Mouse (Mus musculus) liver, embryonic 11.5 days (tissue): ENCODE data around the gene Scg5. TPM values are rescaled to one million over a fixed set of nuclear protein-coding genes. Genes with fewer than 3 reads are reported as not detected.

Experiments used
- ATAC-seq: fragments of 200-750 bp; cut with Nextera tagmentation; replicated peaks from 2 replicates; pipeline ENCODE4 v1.8.0; 2017; ENCODE audit warnings: moderate number of reproducible peaks, mild to moderate bottlenecking, moderate TSS enrichment, moderate library complexity; ENCODE audit not compliant: low FRiP score
- DNase-seq: peaks from one replicate; pipeline ENCODE4 v3.0.0-alpha.2; 2017; ENCODE audit warnings: low spot score
- H3K27ac ChIP-seq: fragments of 300-500 bp; sonication (generic); 2 replicates; pipeline ENCODE4 v1.5.1; 2014; ENCODE audit warnings: mild to moderate bottlenecking, low read depth, low read length, control low read depth
- H3K27me3 ChIP-seq: fragments of 300-500 bp; sonication (generic); replicated peaks from 2 replicates; pipeline ENCODE4 v1.6.1; 2014; ENCODE audit warnings: low read length, mixed read lengths; ENCODE audit not compliant: control insufficient read depth, insufficient read depth
- H3K36me3 ChIP-seq: fragments of 300-500 bp; sonication (generic); 2 replicates; pipeline ENCODE4 v1.6.1; 2014; ENCODE audit warnings: mild to moderate bottlenecking, low read length, moderate library complexity, mixed read lengths; ENCODE audit not compliant: control insufficient read depth, insufficient read depth
- H3K4me1 ChIP-seq: fragments of 300-500 bp; sonication (generic); replicated peaks from 2 replicates; pipeline ENCODE4 v1.6.1; 2014; ENCODE audit warnings: low read length, mixed read lengths; ENCODE audit not compliant: control insufficient read depth, insufficient read depth
- H3K4me2 ChIP-seq: fragments of 300-500 bp; sonication (generic); 2 replicates; pipeline ENCODE4 v1.6.1; 2014; ENCODE audit warnings: mild to moderate bottlenecking, control low read depth, moderate library complexity
- H3K4me3 ChIP-seq: fragments of 300-500 bp; sonication (generic); 2 replicates; pipeline ENCODE4 v1.5.1; 2014; ENCODE audit warnings: low read depth, low read length, control low read depth
- H3K9ac ChIP-seq: fragments of 300-500 bp; sonication (generic); 2 replicates; pipeline ENCODE4 v1.6.1; 2014; ENCODE audit warnings: low read depth, low read length, control low read depth
- H3K9me3 ChIP-seq: fragments of 300-500 bp; sonication (generic); 2 replicates; pipeline ENCODE4 v1.6.1; 2016; ENCODE audit warnings: low read length, inconsistent platforms, mixed read lengths; ENCODE audit not compliant: control insufficient read depth
- WGBS: fragments of 180-500 bp; shearing (Covaris S2); extraction: QIAGEN DNeasy Blood & Tissue Kit; methylation state at CpG from one replicate; pipeline ENCODE4 v1.1.7; 2014; 5-methylcytosine and 5-hydroxymethylcytosine counted together
- polyA plus RNA-seq: library from polyadenylated mRNA; unstranded; fragments of >200 nt; fragmentation: Nextera tagmentation; extraction: Ambion mirVana; gene quantifications from 2 replicates; pipeline ENCODE4 v1.2.1, GENCODE M21; 2014

Gene Scg5
- polyA plus RNA-seq, 1 experiment from 2014 or later: 0.32 TPM

GRCm38 (mm10) chr2:113817681-113818606 is 11.0 kb downstream of the Scg5 start:
- Histone ChIP-seq H3K4me2 (no peak overlapping the region), H3K27ac (no peak overlapping the region), H3K9ac (no peak overlapping the region), H3K9me3 (0 out of 2 replicates have a peak, but pooled peaks cover 2% of the 10 kb centered on the region), H3K36me3 (no peaks in the 10 kb centered on the region), H3K4me1 (no peaks in the 10 kb centered on the region), H3K4me3 (no peak overlapping the region), H3K27me3 (no peaks in the 10 kb centered on the region)
- 84% methylated on average over 14 of the region's 14 CpGs for WGBS
- ATAC-seq (no peak), DNase-seq (no peak)

- Histone ChIP-seq H3K4me2 (no peak overlapping the region), H3K9me3 (no peaks in the 10 kb centered on the region), H3K9ac (no peak overlapping the region), H3K36me3 (no peaks in the 10 kb centered on the region), H3K4me1 (no peaks in the 10 kb centered on the region), H3K27me3 (no peaks in the 10 kb centered on the region), H3K4me3 (no peak overlapping the region), H3K27ac (no peak overlapping the region)
- no peak for ATAC-seq
- no peak for DNase-seq
- WGBS: 26% methylated on average over 9 of the region's 9 CpGs
These were observed 21.3 kb downstream of the Scg5 start for GRCm38 (mm10) chr2:113807640-113808039.

- DNase-seq (no peak), ATAC-seq (no peak)
- Histone ChIP-seq H3K27me3 (no peaks in the 10 kb centered on the region), H3K36me3 (no peaks in the 10 kb centered on the region), H3K9me3 (no peaks in the 10 kb centered on the region), H3K27ac (no peak overlapping the region), H3K4me3 (no peak overlapping the region), H3K4me2 (no peak overlapping the region), H3K9ac (no peak overlapping the region), H3K4me1 (no peaks in the 10 kb centered on the region)
- WGBS: 65% methylated on average over 10 of the region's 10 CpGs
These were observed 21.9 kb downstream of the Scg5 start for GRCm38 (mm10) chr2:113806851-113807577.

GRCm38 (mm10) chr2:113805765-113806164 is 23.2 kb downstream of the Scg5 start:
- Histone ChIP-seq H3K4me2 (no peak overlapping the region), H3K9ac (no peak overlapping the region), H3K4me3 (no peak overlapping the region), H3K27me3 (no peaks in the 10 kb centered on the region), H3K36me3 (no peaks in the 10 kb centered on the region), H3K4me1 (no peaks in the 10 kb centered on the region), H3K27ac (no peak overlapping the region), H3K9me3 (no peaks in the 10 kb centered on the region)
- 79% methylated on average over 4 of the region's 4 CpGs for WGBS
- ATAC-seq: no peak
- DNase-seq: no peak

- DNase-seq (no peak), ATAC-seq (no peak)
- H3K27me3 ChIP-seq: no peaks in the 10 kb centered on the region
- no peak overlapping the region for H3K9ac ChIP-seq
- no peaks in the 10 kb centered on the region for H3K36me3 ChIP-seq
- H3K4me3 ChIP-seq: no peak overlapping the region
- H3K9me3 ChIP-seq: no peaks in the 10 kb centered on the region
- WGBS: 26% methylated on average over 1 of the region's 1 CpGs
- no peaks in the 10 kb centered on the region for H3K4me1 ChIP-seq
- H3K27ac ChIP-seq: no peak overlapping the region
- H3K4me2 ChIP-seq: no peak overlapping the region
These were observed 25.2 kb downstream of the Scg5 start for GRCm38 (mm10) chr2:113803753-113804152.

GRCm38 (mm10) chr2:113800846-113801245 is 28.1 kb downstream of the Scg5 start:
- no peaks in the 10 kb centered on the region for H3K9me3 ChIP-seq
- H3K27me3 ChIP-seq: no peaks in the 10 kb centered on the region
- H3K4me3 ChIP-seq: no peak overlapping the region
- DNase-seq (no peak), ATAC-seq (no peak)
- no peaks in the 10 kb centered on the region for H3K4me1 ChIP-seq
- no peak overlapping the region for H3K27ac ChIP-seq
- H3K4me2 ChIP-seq: no peak overlapping the region
- H3K9ac ChIP-seq: no peak overlapping the region
- H3K36me3 ChIP-seq: no peaks in the 10 kb centered on the region
- WGBS: 74% methylated on average over 5 of the region's 5 CpGs

GRCm38 (mm10) chr2:113798605-113799004 is 30.3 kb downstream of the Scg5 start:
- Histone ChIP-seq H3K27ac (no peak overlapping the region), H3K4me3 (no peak overlapping the region), H3K9me3 (no peaks in the 10 kb centered on the region), H3K9ac (no peak overlapping the region), H3K4me2 (no peak overlapping the region), H3K36me3 (no peaks in the 10 kb centered on the region), H3K27me3 (no peaks in the 10 kb centered on the region), H3K4me1 (no peaks in the 10 kb centered on the region)
- 77% methylated on average over 13 of the region's 13 CpGs for WGBS
- DNase-seq: no peak
- ATAC-seq: no peak

- Histone ChIP-seq H3K36me3 (no peaks in the 10 kb centered on the region), H3K9ac (no peak overlapping the region), H3K27me3 (no peaks in the 10 kb centered on the region), H3K4me1 (no peaks in the 10 kb centered on the region), H3K4me2 (no peak overlapping the region), H3K27ac (no peak overlapping the region), H3K4me3 (no peak overlapping the region), H3K9me3 (no peaks in the 10 kb centered on the region)
- 82% methylated on average over 4 of the region's 4 CpGs for WGBS
- ATAC-seq: no peak
- DNase-seq: no peak
These were observed 33.7 kb downstream of the Scg5 start for GRCm38 (mm10) chr2:113795186-113795585.
